In the genomic region with DNA sequence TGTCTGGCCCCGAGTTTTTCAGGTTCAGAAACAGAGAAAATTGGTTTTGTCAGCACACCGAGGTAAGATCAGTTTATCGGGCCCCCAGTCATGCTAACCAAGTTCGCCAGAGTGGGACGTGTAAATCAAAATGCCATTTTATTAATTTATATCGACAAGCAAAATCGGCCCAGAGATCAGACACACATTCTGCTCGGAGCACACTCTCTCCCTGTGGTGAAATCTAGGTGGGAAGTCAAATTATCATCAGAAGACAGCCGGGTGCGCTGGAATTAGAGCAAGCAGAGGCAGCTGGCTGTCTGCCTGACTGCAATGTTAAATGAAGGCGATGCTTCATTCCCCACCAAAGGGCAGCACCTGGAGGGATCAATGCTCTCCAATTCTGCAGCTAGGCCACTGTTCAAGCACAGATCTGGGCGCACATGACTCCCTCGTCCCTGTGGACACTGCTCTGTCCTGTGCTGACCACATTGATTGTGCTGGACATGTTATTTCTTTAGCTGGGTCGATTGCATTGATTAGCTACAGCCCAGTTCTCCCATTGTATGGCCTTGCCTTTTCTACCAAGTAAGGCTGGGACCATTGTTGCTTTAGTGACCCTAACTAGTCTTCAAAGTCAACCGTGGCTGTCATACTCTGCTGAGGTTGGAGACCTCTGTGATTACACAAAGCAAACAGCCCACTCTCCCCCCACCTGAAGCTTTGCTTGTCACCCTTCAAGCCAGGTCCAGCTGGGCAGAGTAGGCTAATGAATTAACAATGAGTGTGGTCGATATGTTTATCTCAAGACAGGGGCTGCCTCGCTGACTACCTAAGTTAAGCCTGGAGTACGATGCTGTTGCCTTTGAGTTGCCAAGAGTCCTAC, we compare ENCODE assay signal across 16 mouse cellular contexts.
DNase-seq lines count a peak whose midpoint lies in the region; ATAC-seq lines count a peak whose summit lies in the region.
"Had no signal": no experiment of that assay in that cellular context is flagged by ENCODE, and none has a peak within 500 bp of the region (broad histone marks: within the 10 kb centered on the region; RNA-seq: fewer than 3 reads in every experiment).

No protein-coding gene starts in this region.

- H3K36me3 ChIP-seq in forebrain, embryonic 12.5 days (replicated peaks), result no peaks in the 10 kb centered on the region
- H3K36me3 ChIP-seq in forebrain, embryonic 11.5 days (ENCODE audit: control insufficient read depth, insufficient read depth, low read length), result no peaks in the 10 kb centered on the region
- no peaks in the 10 kb centered on the region for H3K36me3 ChIP-seq in hindbrain, embryonic 13.5 days
- no peaks in the 10 kb centered on the region for H3K36me3 ChIP-seq in midbrain, embryonic 11.5 days (ENCODE audit: control insufficient read depth, insufficient read depth, low read length)
- H3K36me3 ChIP-seq: heart, embryonic 10.5 days had no signal

- no peaks in the 10 kb centered on the region for H3K27me3 ChIP-seq in forebrain, embryonic 12.5 days
- no peaks in the 10 kb centered on the region for H3K27me3 ChIP-seq in forebrain, embryonic 11.5 days (ENCODE audit: control insufficient read depth, insufficient read depth, low read length)
- H3K27me3 ChIP-seq in hindbrain, embryonic 13.5 days, result no peaks in the 10 kb centered on the region
- H3K27me3 ChIP-seq in midbrain, embryonic 11.5 days (ENCODE audit: control insufficient read depth, insufficient read depth, low read length), result no peaks in the 10 kb centered on the region

- H3K4me2 ChIP-seq in forebrain, embryonic 12.5 days, result no peak overlapping the region
- no peak overlapping the region for H3K4me2 ChIP-seq in forebrain, embryonic 11.5 days (ENCODE audit: low read depth, low read length, severe bottlenecking)
- H3K4me2 ChIP-seq in hindbrain, embryonic 13.5 days, result no peak overlapping the region
- no peak overlapping the region for H3K4me2 ChIP-seq in midbrain, embryonic 11.5 days

- H3K4me3 ChIP-seq in forebrain, embryonic 12.5 days (replicated peaks), result no peak overlapping the region
- no peak overlapping the region for H3K4me3 ChIP-seq in forebrain, embryonic 11.5 days (ENCODE audit: low read depth, low read length)
- H3K4me3 ChIP-seq in hindbrain, embryonic 13.5 days, result no peak overlapping the region
- no peak overlapping the region for H3K4me3 ChIP-seq in midbrain, embryonic 11.5 days (ENCODE audit: low read depth, low read length)
- H3K4me3 ChIP-seq: heart, embryonic 10.5 days had no signal

- H3K27ac ChIP-seq in forebrain, embryonic 12.5 days, result no peak overlapping the region
- H3K27ac ChIP-seq in forebrain, embryonic 11.5 days (ENCODE audit: low read depth, low read length), result no peak overlapping the region
- H3K27ac ChIP-seq in hindbrain, embryonic 13.5 days, result peak overlapping the region; percentile 69
- no peak overlapping the region for H3K27ac ChIP-seq in midbrain, embryonic 11.5 days (ENCODE audit: low read depth, low read length)
- H3K27ac ChIP-seq: heart, embryonic 10.5 days; liver, embryonic 14.5 days had no signal

- H3K9me3 ChIP-seq in forebrain, embryonic 12.5 days, result no peaks in the 10 kb centered on the region
- no peaks in the 10 kb centered on the region for H3K9me3 ChIP-seq in forebrain, embryonic 11.5 days (ENCODE audit: control insufficient read depth, low read length)
- no peaks in the 10 kb centered on the region for H3K9me3 ChIP-seq in hindbrain, embryonic 13.5 days
- H3K9me3 ChIP-seq in midbrain, embryonic 11.5 days (ENCODE audit: control insufficient read depth, low read length), result no peaks in the 10 kb centered on the region
- H3K9me3 ChIP-seq: heart, embryonic 10.5 days had no signal

- no peak overlapping the region for H3K9ac ChIP-seq in forebrain, embryonic 12.5 days
- no peak overlapping the region for H3K9ac ChIP-seq in forebrain, embryonic 11.5 days (ENCODE audit: low read length)
- H3K9ac ChIP-seq in hindbrain, embryonic 13.5 days, result no peak overlapping the region
- H3K9ac ChIP-seq in midbrain, embryonic 11.5 days (ENCODE audit: low read length), result no peak overlapping the region
- H3K9ac ChIP-seq: liver, embryonic 14.5 days had no signal

- DNase-seq in forebrain, embryonic 11.5 days (ENCODE audit: low spot score), result no peak
- DNase-seq in brain, adult 2 months (ENCODE audit: low read depth, low spot score), result peak; percentile 53
- DNase-seq in midbrain, embryonic 11.5 days (ENCODE audit: low spot score, missing footprints), result peak; percentile 75
- DNase-seq in urinary bladder, postnatal 14 days (ENCODE audit: low spot score), result no peak
- no peak for DNase-seq in cerebellum, adult 9-10 months
- DNase-seq: gastrocnemius, postnatal 25 days; kidney, adult 11 months; kidney, postnatal 10 days; layer of hippocampus, adult 9-11 months; lung, postnatal 10 days; thymus, adult 18-20 months had no signal

- ATAC-seq in forebrain, embryonic 12.5 days (ENCODE audit: low FRiP score), result peak; percentile 39; the same call in 1 of the 2 replicates
- ATAC-seq in forebrain, embryonic 11.5 days (replicated peaks; ENCODE audit: low FRiP score), result no peak
- ATAC-seq in hindbrain, embryonic 13.5 days (ENCODE audit: low FRiP score), result peak; percentile 43; the same call in 1 of the 2 replicates
- ATAC-seq in midbrain, embryonic 11.5 days (ENCODE audit: low FRiP score), result peak; percentile 80
- ATAC-seq in cerebellum, adult (ENCODE audit: insufficient number of reproducible peaks, low FRiP score, low TSS enrichment), result no peak

- peaks cover 3% of the 10 kb centered on the region; the same call in 1 of the 2 replicates for H3K4me1 ChIP-seq in forebrain, embryonic 12.5 days
- H3K4me1 ChIP-seq in forebrain, embryonic 11.5 days (replicated peaks; ENCODE audit: control insufficient read depth, insufficient read depth, low read length), result no peaks in the 10 kb centered on the region
- peaks cover 3% of the 10 kb centered on the region; the same call in 1 of the 2 replicates for H3K4me1 ChIP-seq in hindbrain, embryonic 13.5 days (replicated peaks)
- H3K4me1 ChIP-seq in midbrain, embryonic 11.5 days (ENCODE audit: control insufficient read depth, insufficient read depth, low read length), result no peaks in the 10 kb centered on the region; the same call in 1 of the 2 replicates
- H3K4me1 ChIP-seq: heart, embryonic 10.5 days had no signal

- 69% methylated on average over 18 of the region's 18 CpGs for WGBS in forebrain, embryonic 12.5 days
- 76% methylated on average over 18 of the region's 18 CpGs for WGBS in forebrain, embryonic 11.5 days
- WGBS in hindbrain, embryonic 13.5 days, result 55% methylated on average over 18 of the region's 18 CpGs
- 64% methylated on average over 18 of the region's 18 CpGs for WGBS in midbrain, embryonic 11.5 days

Comparison
In these comparisons a context has a peak if more than half of its experiments do, and no peak if none do; other contexts are left out.
1. ATAC-seq: peak in forebrain, embryonic 12.5 days (single experiment), hindbrain, embryonic 13.5 days (single experiment) and midbrain, embryonic 11.5 days (single experiment); none in forebrain, embryonic 11.5 days (single experiment) and cerebellum, adult (single experiment).
2. DNase-seq: peak in brain, adult 2 months (single experiment) and midbrain, embryonic 11.5 days (single experiment); none in forebrain, embryonic 11.5 days (single experiment), urinary bladder, postnatal 14 days (single experiment) and cerebellum, adult 9-10 months (single experiment).